Mouse (Mus musculus) midbrain, embryonic 15.5 days (tissue): ENCODE data around the gene Zc3h12d. TPM values are rescaled to one million over a fixed set of nuclear protein-coding genes. Genes with fewer than 3 reads are reported as not detected.

ENCODE experiments used
- ATAC-seq: fragments of 200-750 bp; cut with Nextera tagmentation; replicated peaks from 2 replicates; pipeline ENCODE4 v1.8.0; 2017; ENCODE audit warnings: moderate TSS enrichment
- H3K27ac ChIP-seq: fragments of 300-500 bp; sonication (generic); 2 replicates; pipeline ENCODE4 v1.5.1; 2015; ENCODE audit warnings: mild to moderate bottlenecking, inconsistent platforms
- H3K27me3 ChIP-seq: fragments of 300-500 bp; sonication (generic); replicated peaks from 2 replicates; pipeline ENCODE4 v1.6.1; 2015; ENCODE audit warnings: inconsistent platforms
- H3K36me3 ChIP-seq: fragments of 300-500 bp; sonication (generic); replicated peaks from 2 replicates; pipeline ENCODE4 v1.6.1; 2015; ENCODE audit warnings: inconsistent platforms
- H3K4me1 ChIP-seq: fragments of 300-500 bp; sonication (generic); 2 replicates; pipeline ENCODE4 v1.6.1; 2015; ENCODE audit warnings: inconsistent platforms
- H3K4me2 ChIP-seq: fragments of 300-500 bp; sonication (generic); 2 replicates; pipeline ENCODE4 v1.6.1; 2015; ENCODE audit warnings: inconsistent platforms, mild to moderate bottlenecking, moderate library complexity
- H3K4me3 ChIP-seq: fragments of 300-500 bp; sonication (generic); 2 replicates; pipeline ENCODE4 v1.5.1; 2015; ENCODE audit warnings: mild to moderate bottlenecking, inconsistent platforms
- H3K9ac ChIP-seq: fragments of 300-500 bp; sonication (generic); 2 replicates; pipeline ENCODE4 v1.6.1; 2015; ENCODE audit warnings: mild to moderate bottlenecking, inconsistent platforms
- H3K9me3 ChIP-seq: fragments of 300-500 bp; sonication (generic); 2 replicates; pipeline ENCODE4 v1.6.1; 2016; ENCODE audit warnings: inconsistent platforms
- WGBS: fragments of 180-500 bp; shearing (Covaris S2); methylation state at CpG from one replicate; pipeline ENCODE4 v1.1.7; 2015; ENCODE audit warnings: mixed read lengths; 5-methylcytosine and 5-hydroxymethylcytosine counted together
- polyA plus RNA-seq: library from polyadenylated mRNA; unstranded; fragments of >200 nt; fragmentation: Nextera tagmentation; extraction: Ambion mirVana; gene quantifications from 2 replicates; pipeline ENCODE4 v1.2.1, GENCODE M21; 2015

The Zc3h12d gene
- polyA plus RNA-seq = 0.11 and 0.31 TPM in 2 replicates

DNA sequence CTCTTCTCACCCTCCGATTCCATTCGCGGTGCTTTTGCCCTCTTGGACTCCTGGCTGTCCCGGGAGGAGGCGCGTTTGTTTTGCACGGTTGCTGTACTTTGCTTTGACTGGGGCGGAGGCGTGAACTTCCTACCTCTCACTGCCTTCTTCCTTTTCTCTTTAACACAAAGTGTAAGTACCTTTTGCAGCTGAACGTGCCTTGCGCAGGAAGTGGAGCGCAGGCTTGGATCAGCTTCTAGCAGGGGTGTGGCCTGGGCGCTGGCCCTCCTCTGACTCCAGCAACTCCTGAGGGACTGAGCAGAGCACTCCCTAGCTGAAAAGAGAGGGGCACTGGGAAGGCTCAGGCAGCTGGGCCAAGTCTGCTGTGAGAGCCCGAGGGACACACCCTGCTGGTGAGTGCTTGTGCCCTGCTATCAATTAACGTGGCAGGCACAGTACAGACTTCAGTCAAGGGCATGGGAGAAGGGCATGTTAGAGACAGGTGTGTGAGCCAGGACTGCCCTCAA is at the start of gene Zc3h12d:
Gene Zc3h12d, plus strand, starts transcription at position 300 of the 506 bp plus-strand sequence.
- Histone ChIP-seq H3K4me1 (no peaks in the 10 kb centered on the region), H3K36me3 (no peaks in the 10 kb centered on the region), H3K4me2 (peak within 1 kb of the TSS; percentile 18), H3K9me3 (no peaks in the 10 kb centered on the region), H3K9ac (no peak within 1 kb of the TSS), H3K4me3 (no peak within 1 kb of the TSS), H3K27ac (no peak within 1 kb of the TSS), H3K27me3 (no peaks in the 10 kb centered on the region)
- ATAC-seq = no peak
- WGBS = 6% methylated on average over 15 of the region's 15 CpGs

DNA sequence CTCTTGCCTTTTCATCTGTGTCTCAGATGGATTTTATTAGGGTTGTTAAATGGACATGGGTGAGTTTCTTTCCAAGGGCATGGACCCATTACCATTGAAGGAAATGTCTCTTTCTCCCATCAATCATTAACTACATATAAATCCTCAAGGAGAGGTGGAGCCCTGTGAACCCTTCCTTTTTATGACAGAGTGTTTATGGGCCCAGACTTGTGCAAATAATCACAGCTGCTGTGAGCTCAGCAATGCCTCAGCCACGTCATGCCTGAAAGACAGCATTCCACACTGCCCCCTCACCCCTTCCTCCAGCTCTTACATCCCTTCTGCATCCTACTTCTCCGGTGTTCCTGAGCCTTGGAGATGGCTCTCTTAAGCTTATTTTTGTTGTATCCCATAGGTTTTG is 45.0 kb upstream of the Zc3h12d start:
- peaks cover 10% of the 10 kb centered on the region for H3K4me1 ChIP-seq
- no peaks in the 10 kb centered on the region for H3K9me3 ChIP-seq
- H3K27me3 ChIP-seq = no peaks in the 10 kb centered on the region
- H3K36me3 ChIP-seq = no peaks in the 10 kb centered on the region
- WGBS = 55% methylated on average over 2 of the region's 2 CpGs
- no peak overlapping the region for H3K27ac ChIP-seq
- H3K4me3 ChIP-seq = no peak overlapping the region
- no peak for ATAC-seq
- no peak overlapping the region for H3K4me2 ChIP-seq
- no peak overlapping the region for H3K9ac ChIP-seq

GRCm38 (mm10) chr10:7792254-7792750 is 40.0 kb upstream of the Zc3h12d start:
- peak overlapping the region; percentile 67 for H3K4me3 ChIP-seq
- peaks cover 10% of the 10 kb centered on the region; the same call in 1 of the 2 replicates for H3K36me3 ChIP-seq
- peak overlapping the region; percentile 73 for H3K9ac ChIP-seq
- peak; percentile 54 for ATAC-seq
- H3K27me3 ChIP-seq = no peaks in the 10 kb centered on the region
- WGBS = under 1% methylated on average over 10 of the region's 10 CpGs
- H3K9me3 ChIP-seq = no peaks in the 10 kb centered on the region
- H3K27ac ChIP-seq = peak overlapping the region; percentile 76
- peaks cover 28% of the 10 kb centered on the region for H3K4me1 ChIP-seq
- H3K4me2 ChIP-seq = peak overlapping the region; percentile 57

GRCm38 (mm10) chr10:7792751-7793385 is 39.4 kb upstream of the Zc3h12d start, which contains the start of the genes Ginm1 and Ppil4:
TSS of gene Ginm1 (minus strand) at chr10:7792824.
TSS of gene Ppil4 (plus strand) at chr10:7792891.
- peak within 1 kb of the TSS; percentile 64 for H3K4me2 ChIP-seq
- peak within 1 kb of the TSS; percentile 76 for H3K27ac ChIP-seq
- no peaks in the 10 kb centered on the region for H3K27me3 ChIP-seq
- no peaks in the 10 kb centered on the region for H3K9me3 ChIP-seq
- WGBS = under 1% methylated on average over 52 of the region's 52 CpGs
- peaks cover 12% of the 10 kb centered on the region; the same call in 1 of the 2 replicates for H3K36me3 ChIP-seq
- H3K4me3 ChIP-seq = peak within 1 kb of the TSS; percentile 67
- ATAC-seq = peak; percentile 95
- H3K4me1 ChIP-seq = peaks cover 28% of the 10 kb centered on the region
- H3K9ac ChIP-seq = peak within 1 kb of the TSS; percentile 73

DNA sequence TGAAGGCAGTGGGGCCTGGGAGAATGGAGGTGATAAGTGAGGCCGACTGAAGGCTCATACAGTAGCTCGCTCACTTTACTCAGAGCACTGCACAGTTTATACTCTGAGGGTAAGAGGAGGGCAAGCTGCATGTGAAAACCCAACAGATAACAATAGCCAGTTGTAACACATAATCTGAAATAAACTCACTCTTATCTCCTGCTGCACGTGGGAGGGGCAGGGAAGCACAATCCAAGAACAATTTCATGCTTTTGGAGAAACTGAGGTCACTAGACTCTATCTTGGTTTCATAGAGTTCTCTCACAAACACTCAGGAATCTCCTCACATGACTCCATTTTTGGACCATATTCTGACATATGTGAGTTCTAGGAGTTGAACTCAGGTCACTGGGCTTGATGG is 31.0 kb upstream of the Zc3h12d start:
- H3K9ac ChIP-seq = no peak overlapping the region
- peaks cover 45% of the 10 kb centered on the region for H3K36me3 ChIP-seq
- ATAC-seq = no peak
- no peaks in the 10 kb centered on the region for H3K4me1 ChIP-seq
- no peaks in the 10 kb centered on the region for H3K9me3 ChIP-seq
- no peak overlapping the region for H3K4me2 ChIP-seq
- H3K4me3 ChIP-seq = no peak overlapping the region
- 96% methylated on average over 3 of the region's 3 CpGs for WGBS
- no peak overlapping the region for H3K27ac ChIP-seq
- no peaks in the 10 kb centered on the region for H3K27me3 ChIP-seq

DNA sequence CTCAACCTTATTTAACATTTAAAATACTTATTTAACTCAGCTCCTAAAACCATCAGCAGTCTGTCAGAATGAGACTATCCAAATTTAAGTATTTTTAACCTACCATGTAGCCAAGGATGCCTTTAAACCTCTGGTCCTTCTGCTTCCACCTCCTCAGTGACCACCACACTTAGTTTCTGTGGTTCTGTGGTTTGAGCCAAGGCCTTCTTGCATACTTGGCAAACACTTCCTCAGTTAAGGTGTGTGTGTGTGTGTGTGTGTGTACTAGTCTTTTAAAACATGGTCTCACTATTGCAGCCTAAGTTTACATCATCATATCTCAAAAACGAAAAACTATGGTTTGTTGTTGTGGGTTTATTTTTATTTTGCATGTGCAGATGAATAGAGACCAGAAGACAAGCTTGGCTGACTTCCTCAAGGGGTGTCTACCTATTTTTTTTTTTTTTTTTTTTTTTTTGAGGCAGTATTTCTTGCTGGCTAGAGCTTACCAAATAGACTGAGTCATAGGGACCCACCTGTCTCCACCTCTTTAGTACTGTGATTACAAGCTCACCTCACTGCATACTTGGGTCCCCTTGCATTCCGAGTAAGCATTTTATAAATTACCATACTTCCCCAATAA is 29.6 kb upstream of the Zc3h12d start:
- ATAC-seq = no peak
- Histone ChIP-seq H3K27me3 (no peaks in the 10 kb centered on the region), H3K4me1 (no peaks in the 10 kb centered on the region), H3K36me3 (peaks cover 39% of the 10 kb centered on the region), H3K4me3 (no peak overlapping the region), H3K9me3 (no peaks in the 10 kb centered on the region), H3K9ac (no peak overlapping the region), H3K27ac (no peak overlapping the region), H3K4me2 (no peak overlapping the region)
- WGBS = 93% methylated on average over 2 of the region's 2 CpGs

DNA sequence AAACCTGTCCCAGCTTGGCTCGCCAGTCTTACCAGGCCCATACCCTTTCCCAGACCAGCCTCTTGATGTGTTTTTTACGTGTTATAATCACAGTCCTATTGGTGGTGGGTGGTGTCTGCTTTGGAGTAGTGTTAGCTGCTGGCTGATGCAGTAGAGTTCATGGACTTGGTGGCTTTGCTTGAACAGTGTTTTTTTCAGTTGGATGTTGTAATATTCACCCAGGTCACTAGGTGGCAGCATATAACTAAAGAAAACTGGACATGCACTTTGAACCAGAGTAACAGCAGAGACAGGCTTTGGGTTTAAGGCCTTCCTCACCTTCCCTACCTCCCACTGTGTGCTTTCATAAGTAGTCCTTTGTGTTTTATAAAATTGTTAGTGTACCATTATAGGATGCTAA is 22.3 kb upstream of the Zc3h12d start:
- Histone ChIP-seq H3K9me3 (no peaks in the 10 kb centered on the region), H3K4me2 (no peak overlapping the region), H3K4me3 (no peak overlapping the region), H3K27me3 (no peaks in the 10 kb centered on the region), H3K36me3 (peaks cover 34% of the 10 kb centered on the region), H3K4me1 (no peaks in the 10 kb centered on the region), H3K27ac (no peak overlapping the region), H3K9ac (no peak overlapping the region)
- WGBS = 52% methylated on average over 2 of the region's 2 CpGs
- ATAC-seq = peak; percentile 52; the same call in 1 of the 2 replicates

- Histone ChIP-seq H3K4me1 (no peaks in the 10 kb centered on the region), H3K4me2 (no peak overlapping the region), H3K9me3 (no peaks in the 10 kb centered on the region), H3K36me3 (peaks cover 23% of the 10 kb centered on the region), H3K9ac (no peak overlapping the region), H3K27ac (no peak overlapping the region), H3K27me3 (no peaks in the 10 kb centered on the region), H3K4me3 (no peak overlapping the region)
- no peak for ATAC-seq
- 89% methylated on average over 2 of the region's 2 CpGs for WGBS
Observed at GRCm38 (mm10) chr10:7816476-7816875, 15.8 kb upstream of the Zc3h12d start.

- no peaks in the 10 kb centered on the region for H3K4me1 ChIP-seq
- no peak overlapping the region for H3K27ac ChIP-seq
- peaks cover 31% of the 10 kb centered on the region; the same call in 1 of the 2 replicates for H3K36me3 ChIP-seq
- H3K4me2 ChIP-seq = no peak overlapping the region
- WGBS = 96% methylated on average over 4 of the region's 4 CpGs
- H3K4me3 ChIP-seq = no peak overlapping the region
- no peak for ATAC-seq
- H3K9me3 ChIP-seq = no peaks in the 10 kb centered on the region
- no peaks in the 10 kb centered on the region for H3K27me3 ChIP-seq
- H3K9ac ChIP-seq = no peak overlapping the region
Observed at GRCm38 (mm10) chr10:7818676-7819075, 13.6 kb upstream of the Zc3h12d start.

DNA sequence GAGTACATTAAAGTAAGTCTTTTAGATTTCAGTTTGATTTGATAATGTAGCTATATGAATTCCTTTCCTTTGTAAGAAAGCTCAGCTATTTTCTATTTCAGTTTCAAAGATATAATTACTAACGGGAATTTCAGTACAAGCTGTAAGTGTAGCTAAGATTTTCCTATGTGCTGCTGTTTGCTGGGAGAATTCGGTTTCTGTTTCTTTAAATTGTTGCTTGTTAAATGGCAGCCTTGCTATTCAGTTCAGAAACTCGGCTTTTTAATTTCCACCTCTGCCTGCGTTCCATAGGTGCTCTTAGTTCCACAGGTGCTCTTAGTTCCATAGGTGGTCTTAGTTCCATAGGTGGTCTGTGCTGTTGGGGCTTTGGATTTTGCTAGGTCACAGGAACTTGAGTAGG is 13.1 kb upstream of the Zc3h12d start:
- no peak for ATAC-seq
- no peaks in the 10 kb centered on the region for H3K9me3 ChIP-seq
- no peak overlapping the region for H3K4me3 ChIP-seq
- no peaks in the 10 kb centered on the region for H3K4me1 ChIP-seq
- H3K9ac ChIP-seq = no peak overlapping the region
- H3K36me3 ChIP-seq = peaks cover 32% of the 10 kb centered on the region; the same call in 1 of the 2 replicates
- H3K4me2 ChIP-seq = no peak overlapping the region
- no peaks in the 10 kb centered on the region for H3K27me3 ChIP-seq
- 98% methylated on average over 4 of the region's 4 CpGs for WGBS
- no peak overlapping the region for H3K27ac ChIP-seq

- ATAC-seq = no peak
- Histone ChIP-seq H3K36me3 (peaks cover 27% of the 10 kb centered on the region; the same call in 1 of the 2 replicates), H3K9me3 (no peaks in the 10 kb centered on the region), H3K4me2 (no peak overlapping the region), H3K4me1 (no peaks in the 10 kb centered on the region), H3K27me3 (no peaks in the 10 kb centered on the region), H3K27ac (no peak overlapping the region), H3K4me3 (no peak overlapping the region), H3K9ac (no peak overlapping the region)
- WGBS = 95% methylated on average over 4 of the region's 4 CpGs
Observed at GRCm38 (mm10) chr10:7819603-7820002, 12.7 kb upstream of the Zc3h12d start.

- Histone ChIP-seq H3K4me1 (no peaks in the 10 kb centered on the region), H3K4me3 (no peak overlapping the region), H3K27me3 (no peaks in the 10 kb centered on the region), H3K9me3 (no peaks in the 10 kb centered on the region), H3K9ac (no peak overlapping the region), H3K4me2 (no peak overlapping the region), H3K27ac (no peak overlapping the region), H3K36me3 (peaks cover 27% of the 10 kb centered on the region; the same call in 1 of the 2 replicates)
- no peak for ATAC-seq
- WGBS = 90% methylated on average over 5 of the region's 5 CpGs
Observed at GRCm38 (mm10) chr10:7820171-7820570, 12.1 kb upstream of the Zc3h12d start.
